Mouse (Mus musculus) testis, adult 2 months (tissue): Measurements from ENCODE around the gene Phactr2.

ENCODE experiments used
- CTCF ChIP-seq: fragments of 200-500 bp; IDR thresholded peaks from 2 replicates; pipeline ENCODE4 v1.5.1; 2012; ENCODE audit warnings: low read depth, mild to moderate bottlenecking, inconsistent platforms, low read length, moderate library complexity; ENCODE audit not compliant: control insufficient read depth, insufficient read depth, insufficient replicate concordance
- POLR2A ChIP-seq: fragments of 200-500 bp; IDR thresholded peaks from 2 replicates; pipeline ENCODE4 v1.6.1; 2012; ENCODE audit warnings: low read depth, mild to moderate bottlenecking, inconsistent platforms, low read length, moderate library complexity; ENCODE audit not compliant: control insufficient read depth

DNA sequence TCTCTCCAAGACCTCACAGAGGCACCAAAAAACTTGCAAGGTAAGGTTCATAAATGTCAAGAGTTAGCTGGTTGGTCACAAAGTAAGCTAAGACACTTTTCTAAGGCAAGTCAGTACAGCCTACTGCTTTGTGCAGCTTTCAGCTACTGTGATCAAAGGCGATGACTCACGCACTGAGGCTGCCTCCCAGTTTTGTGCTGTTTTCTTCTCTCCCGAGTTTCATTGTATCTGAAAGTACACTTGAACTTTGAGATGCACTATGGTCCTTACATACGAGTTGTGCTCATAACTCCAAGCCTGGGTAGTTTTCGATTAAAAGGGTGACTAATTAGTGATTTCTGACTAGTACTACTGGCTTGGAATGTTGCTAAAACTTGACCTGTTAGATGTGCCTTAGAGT, 7.3 kb downstream of the Phactr2 start:
- no peak for TF ChIP-seq POLR2A
- TF ChIP-seq CTCF: no peak
